Mouse (Mus musculus) liver, embryonic 14.5 days (tissue): ENCODE measurements at regions not wholly inside any gene's neighbourhood (a gene's known extent, or its start where the extent isn't known, plus 50 kb on each side); places are given as distances from the start of the nearest gene placed in this dataset.

ENCODE experiments used
- CTCF ChIP-seq: IDR thresholded peaks from 2 replicates; pipeline ENCODE4 v1.5.1; 2016; ENCODE audit warnings: antibody characterized with exemption, low read depth, control low read depth
- EP300 ChIP-seq: IDR thresholded peaks from 2 replicates; pipeline ENCODE4 v1.6.1; 2016; ENCODE audit warnings: antibody characterized with exemption, low read depth

- TF ChIP-seq CTCF, result no peak
- no peak for TF ChIP-seq EP300
Observed at GRCm38 (mm10) chr1:120762921-120763595, 160.8 kb downstream of the En1 start.
